Mouse (Mus musculus) ES-E14 (cell line): Measurements from ENCODE around the gene Slc31a2.

ENCODE experiments used
- CHD2 ChIP-seq: IDR thresholded peaks from 2 replicates; pipeline ENCODE4 v1.6.1; 2014; ENCODE audit warnings: mild to moderate bottlenecking, low read depth, low read length, inconsistent platforms
- MAFK ChIP-seq: IDR thresholded peaks from 2 replicates; pipeline ENCODE4 v1.6.1; 2014; ENCODE audit warnings: mild to moderate bottlenecking, low read depth, low read length, inconsistent platforms; ENCODE audit not compliant: insufficient read depth
- ZC3H11A ChIP-seq: IDR thresholded peaks from 2 replicates; pipeline ENCODE4 v1.6.1; 2012; ENCODE audit warnings: low read depth, mild to moderate bottlenecking, inconsistent platforms, low read length, borderline replicate concordance

DNA sequence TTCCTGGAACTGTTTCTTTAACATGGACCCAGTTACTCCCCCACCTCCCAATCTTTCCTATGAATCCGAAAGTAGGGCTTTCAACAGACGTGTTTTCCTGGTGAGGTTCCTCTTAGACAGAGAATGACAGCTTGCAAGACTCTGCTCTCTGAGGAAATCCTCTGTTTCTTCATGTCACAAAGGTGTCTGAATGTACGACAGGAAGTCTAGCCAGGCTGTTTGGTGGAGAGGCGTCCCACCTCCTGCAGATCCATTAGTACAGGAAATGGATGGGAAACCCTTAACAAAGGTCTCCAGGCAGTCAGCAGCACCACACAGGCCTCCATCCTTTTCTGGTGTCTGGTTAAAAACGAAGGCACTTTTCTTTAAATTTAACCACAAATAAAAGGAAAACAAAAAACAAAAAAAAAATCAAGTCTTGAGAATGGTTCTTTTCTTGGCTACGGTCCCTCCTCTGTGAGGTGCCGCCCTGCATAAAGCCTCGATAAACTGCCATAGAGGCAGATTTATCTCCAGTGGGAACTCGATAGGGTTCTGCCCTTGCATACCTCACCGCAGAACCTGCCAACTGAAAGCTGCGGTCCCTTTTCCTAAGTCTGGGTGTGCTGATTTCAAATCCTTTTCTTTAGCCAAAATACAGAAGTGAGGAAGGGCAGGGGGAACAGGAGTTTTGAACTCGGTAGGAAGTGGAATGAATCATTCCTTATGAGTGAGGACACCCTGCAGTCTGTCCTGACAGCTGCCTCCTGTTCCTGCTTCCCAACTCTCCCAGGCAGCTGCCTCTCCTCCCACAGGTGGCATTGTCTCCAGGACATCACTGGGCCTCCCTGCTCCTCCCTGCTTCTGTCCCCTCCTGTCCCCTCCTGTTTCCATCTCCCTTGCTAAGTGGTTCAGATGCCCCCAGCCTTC lies 24.9 kb downstream of the Slc31a2 start:
- TF ChIP-seq ZC3H11A (no peak), CHD2 (no peak), MAFK (no peak)
